In genomic region chr13:106715771-106716170, GRCm38 (mm10) we compare ENCODE assay signal across 8 mouse cellular contexts.
DNase-seq lines count a peak whose midpoint lies in the region; ATAC-seq and TF ChIP-seq lines count a peak whose summit lies in the region.
"Had no signal": no experiment of that assay in that cellular context is flagged by ENCODE, and none has a peak within 500 bp of the region (broad histone marks: within the 10 kb centered on the region; RNA-seq: fewer than 3 reads in every experiment).

No protein-coding gene starts in this region.

- no peak for TF ChIP-seq POLR2A in MEL (IDR thresholded peaks at IDR 0.05; ENCODE audit: control insufficient read depth in 1 of 2, insufficient read depth in 1 of 2, low read depth in 1 of 2, low read length in 2 of 2, poor library complexity in 1 of 2)

- H3K4me2 ChIP-seq in kidney, embryonic 14.5 days (replicated peaks; ENCODE audit: low read depth, low read length): no peak overlapping the region
- H3K4me2 ChIP-seq in forebrain, postnatal 0 days (ENCODE audit: low read depth): no peak overlapping the region
- H3K4me2 ChIP-seq: limb, embryonic 15.5 days had no signal

- no peaks in the 10 kb centered on the region for H3K79me3 ChIP-seq in C2C12 (ENCODE audit: low read depth)

- H3K4me3 ChIP-seq in kidney, embryonic 14.5 days (ENCODE audit: low read length): no peak overlapping the region
- H3K4me3 ChIP-seq in C2C12 (ENCODE audit: insufficient read depth, poor library complexity, severe bottlenecking): no peak overlapping the region
- H3K4me3 ChIP-seq in MEL (ENCODE audit: control insufficient read depth in 1 of 2, insufficient read depth in 1 of 2, low read depth in 2 of 2, low read length in 2 of 2): no peak overlapping the region
- no peak overlapping the region for H3K4me3 ChIP-seq in forebrain, postnatal 0 days (ENCODE audit: low read depth, low read length)
- H3K4me3 ChIP-seq: limb, embryonic 15.5 days had no signal

- DNase-seq in kidney, adult 18-20 months: peak; percentile 28
- peak; percentile 48 for DNase-seq in MEL (ENCODE audit: low read depth, low spot score)
- no peak for DNase-seq in forebrain, postnatal 0 days
- DNase-seq in gastrocnemius, postnatal 4 days (ENCODE audit: low spot score in 2 of 2): no peak

- TF ChIP-seq EP300 in MEL (IDR thresholded peaks at IDR 0.05; ENCODE audit: low read depth in 1 of 2, low read length in 2 of 2): no peak

- no peaks in the 10 kb centered on the region for H3K27me3 ChIP-seq in kidney, embryonic 14.5 days (ENCODE audit: control insufficient read depth, insufficient read depth, low read length)
- H3K27me3 ChIP-seq in C2C12 (ENCODE audit: control insufficient read depth, insufficient read depth, insufficient read length) (no peaks in the 10 kb centered on the region), MEL (ENCODE audit: control insufficient read depth in 1 of 2, insufficient read depth in 2 of 2, low read length in 2 of 2) (no peaks in the 10 kb centered on the region)
- no peaks in the 10 kb centered on the region for H3K27me3 ChIP-seq in forebrain, postnatal 0 days (ENCODE audit: insufficient read depth, low read length)
- H3K27me3 ChIP-seq: limb, embryonic 15.5 days had no signal

- no peak overlapping the region for H3ac ChIP-seq in C2C12 (ENCODE audit: control insufficient read depth, insufficient read length, low read depth)

- no peaks in the 10 kb centered on the region for H3K79me2 ChIP-seq in C2C12 (ENCODE audit: control insufficient read depth, insufficient read depth)
- no peaks in the 10 kb centered on the region for H3K79me2 ChIP-seq in MEL (ENCODE audit: control insufficient read depth, insufficient read depth, low read length, poor library complexity)

- no peaks in the 10 kb centered on the region for H3K9me3 ChIP-seq in kidney, embryonic 14.5 days (ENCODE audit: control insufficient read depth, low read length)
- no peaks in the 10 kb centered on the region for H3K9me3 ChIP-seq in MEL (replicated peaks; ENCODE audit: insufficient read depth, low read length)
- H3K9me3 ChIP-seq in forebrain, postnatal 0 days (ENCODE audit: low read length): no peaks in the 10 kb centered on the region
- H3K9me3 ChIP-seq: limb, embryonic 15.5 days had no signal

- no peaks in the 10 kb centered on the region for H3K36me3 ChIP-seq in kidney, embryonic 14.5 days (ENCODE audit: control insufficient read depth, insufficient read depth, low read length)
- no peaks in the 10 kb centered on the region for H3K36me3 ChIP-seq in C2C12 (ENCODE audit: control insufficient read depth, insufficient read depth)
- no peaks in the 10 kb centered on the region for H3K36me3 ChIP-seq in MEL (ENCODE audit: control insufficient read depth in 1 of 2, insufficient read depth in 2 of 2, low read length in 2 of 2)
- H3K36me3 ChIP-seq in forebrain, postnatal 0 days (ENCODE audit: insufficient read depth): no peaks in the 10 kb centered on the region
- H3K36me3 ChIP-seq: limb, embryonic 15.5 days had no signal

- ATAC-seq in kidney, embryonic 14.5 days (ENCODE audit: low FRiP score, low TSS enrichment): no peak
- ATAC-seq in forebrain, postnatal 0 days: no peak
- peak; percentile 53 for ATAC-seq in megakaryocyte, adult 5-6 weeks (ENCODE audit: poor library complexity, severe bottlenecking)

- TF ChIP-seq CTCF in C2C12 (IDR thresholded peaks at IDR 0.05; ENCODE audit: control insufficient read depth, insufficient read depth, insufficient read length) (peak; percentile 14), MEL (IDR thresholded peaks at IDR 0.05 in 2 of 3, conservative IDR thresholded peaks at IDR 0.05 in 1 of 3; ENCODE audit: control insufficient read depth in 1 of 3, insufficient read depth in 1 of 3, low read depth in 2 of 3, low read length in 3 of 3, poor library complexity in 1 of 3, severe bottlenecking in 1 of 3) (peak; percentile 59 to 80 (median 74))
- peak; percentile 60 for TF ChIP-seq CTCF in forebrain, postnatal 0 days (IDR thresholded peaks at IDR 0.05; ENCODE audit: low read depth)

- no peak overlapping the region for H3K27ac ChIP-seq in kidney, embryonic 14.5 days (ENCODE audit: low read depth, low read length)
- no peak overlapping the region for H3K27ac ChIP-seq in MEL (ENCODE audit: control insufficient read depth, low read depth, low read length)
- no peak overlapping the region for H3K27ac ChIP-seq in forebrain, postnatal 0 days (ENCODE audit: low read depth, low read length)
- H3K27ac ChIP-seq: limb, embryonic 15.5 days had no signal

- no peak overlapping the region for H3K9ac ChIP-seq in kidney, embryonic 14.5 days (ENCODE audit: low read depth, low read length)
- H3K9ac ChIP-seq in MEL (ENCODE audit: control insufficient read depth, low read depth, low read length, poor library complexity, severe bottlenecking): no peak overlapping the region
- no peak overlapping the region for H3K9ac ChIP-seq in forebrain, postnatal 0 days
- H3K9ac ChIP-seq: limb, embryonic 15.5 days had no signal

- no peaks in the 10 kb centered on the region for H3K4me1 ChIP-seq in kidney, embryonic 14.5 days (ENCODE audit: control insufficient read depth, insufficient read depth, low read length)
- peaks cover 0 to 2% of the 10 kb centered on the region in 2 experiments; a peak in 1 of 4 replicates for H3K4me1 ChIP-seq in MEL (ENCODE audit: control insufficient read depth in 1 of 2, insufficient read depth in 2 of 2, low read length in 2 of 2)
- no peaks in the 10 kb centered on the region for H3K4me1 ChIP-seq in forebrain, postnatal 0 days (ENCODE audit: insufficient read depth)
- H3K4me1 ChIP-seq: limb, embryonic 15.5 days had no signal

- WGBS in kidney, embryonic 14.5 days: 55% methylated on average over 2 of the region's 2 CpGs
- WGBS in forebrain, postnatal 0 days: 55% methylated on average over 2 of the region's 2 CpGs

- TF ChIP-seq RAD21 in MEL (IDR thresholded peaks at IDR 0.05; ENCODE audit: low read depth, low read length): peak; percentile 87

TF ChIP-seq in C2C12, 6 proteins besides CTCF, POLR2A, EP300 and RAD21:
- TF ChIP-seq MYOD1 (IDR thresholded peaks at IDR 0.05; ENCODE audit: control insufficient read depth, insufficient read length, low read depth): no peak
TF ChIP-seq in C2C12: peak in this region for 0.

TF ChIP-seq in MEL, 35 proteins besides CTCF, POLR2A, EP300 and RAD21:
- TF ChIP-seq SMC3 (IDR thresholded peaks at IDR 0.05; ENCODE audit: low read depth, low read length) (peak; percentile 74), RCOR1 (IDR thresholded peaks at IDR 0.05; ENCODE audit: low read depth, low read length) (0 out of 2 replicates have a peak, but pooled peaks have one; percentile 26), POLR2AphosphoS2 (IDR thresholded peaks at IDR 0.05; ENCODE audit: low read length) (no peak), SIN3A (IDR thresholded peaks at IDR 0.05; ENCODE audit: low read length) (no peak), ZC3H11A (IDR thresholded peaks at IDR 0.05; ENCODE audit: low read depth, low read length) (peak; percentile 76)
TF ChIP-seq in MEL: peak in this region for 3.

Comparison
In these comparisons a context has a peak if more than half of its experiments do, and no peak if none do; other contexts are left out.
1. DNase-seq: peak in kidney, adult 18-20 months (single experiment) and MEL (single experiment); none in forebrain, postnatal 0 days (single experiment) and gastrocnemius, postnatal 4 days (0 of 2).
2. CTCF ChIP-seq: peak in every context shown above with its lines; median percentile 74 in MEL; 60 in forebrain, postnatal 0 days; 14 in C2C12.